Mouse (Mus musculus): ENCODE results near the gene Abhd15.
A peak's percentile ranks its signal among the peaks of the same experiment; 100 is the strongest.
"Not testable (repeated sequence)": the region's sequence is repeated elsewhere in the genome, so short reads cannot be mapped to it uniquely, and the experiment has no call there.

The Abhd15 gene

GRCm38 (mm10) chr11:77512891-77513810 is 1.8 kb upstream of the Abhd15 start:
- DNase-seq = peak; percentile 88 to 95

GRCm38 (mm10) chr11:77513811-77514170 is 1.1 kb upstream of the Abhd15 start:
- peak in 1 of 2 experiments; percentile 57 for DNase-seq

- peak in 1 of 2 experiments; percentile 42 for DNase-seq
Observed at GRCm38 (mm10) chr11:77514281-77514831, 565 bp upstream of the Abhd15 start.

- DNase-seq = peak in 1 of 2 experiments; percentile 76
Observed at GRCm38 (mm10) chr11:77515637-77516552, 974 bp downstream of the Abhd15 start, which contains the start of gene Trp53i13. Trp53i13 (minus strand) TSS chr11:77515980.

GRCm38 (mm10) chr11:77516553-77517425 is 1.9 kb downstream of the Abhd15 start:
- peak in 1 of 2 experiments; percentile 49 for DNase-seq

GRCm38 (mm10) chr11:77518051-77518798 is 3.3 kb downstream of the Abhd15 start:
- DNase-seq = peak in 1 of 2 experiments; percentile 36

GRCm38 (mm10) chr11:77519043-77519442 is 4.1 kb downstream of the Abhd15 start, which contains the start of gene Gm10392:
Gm10392 (minus strand) TSS chr11:77519198.
- DNase-seq = peak in 1 of 2 experiments; percentile 66

GRCm38 (mm10) chr11:77520601-77521529 is 5.9 kb downstream of the Abhd15 start:
- peak in 1 of 2 experiments; percentile 41 for DNase-seq

GRCm38 (mm10) chr11:77525804-77526486 is 11.0 kb downstream of the Abhd15 start:
- DNase-seq = no peak

GRCm38 (mm10) chr11:77528420-77528819 is 13.5 kb downstream of the Abhd15 start:
- DNase-seq = not testable (repeated sequence)

GRCm38 (mm10) chr11:77529644-77530043 is 14.7 kb downstream of the Abhd15 start:
- no peak for DNase-seq

- no peak for DNase-seq
Observed at GRCm38 (mm10) chr11:77530862-77531261, 15.9 kb downstream of the Abhd15 start.

GRCm38 (mm10) chr11:77532202-77532846 is 17.4 kb downstream of the Abhd15 start:
- no peak for DNase-seq

GRCm38 (mm10) chr11:77545261-77545660 is 30.3 kb downstream of the Abhd15 start:
- DNase-seq = no peak

GRCm38 (mm10) chr11:77585201-77585600 is 70.3 kb downstream of the Abhd15 start:
- no peak for DNase-seq

Measured in kidney, postnatal 25 days (tissue).